Mouse (Mus musculus): ENCODE data around the gene 4930402F06Rik. TPM values are rescaled to one million over a fixed set of nuclear protein-coding genes. Genes with fewer than 3 reads are reported as not detected.

4930402F06Rik gene
- polyA plus RNA-seq, 1 experiment from 2014 or later, result not detected

DNA sequence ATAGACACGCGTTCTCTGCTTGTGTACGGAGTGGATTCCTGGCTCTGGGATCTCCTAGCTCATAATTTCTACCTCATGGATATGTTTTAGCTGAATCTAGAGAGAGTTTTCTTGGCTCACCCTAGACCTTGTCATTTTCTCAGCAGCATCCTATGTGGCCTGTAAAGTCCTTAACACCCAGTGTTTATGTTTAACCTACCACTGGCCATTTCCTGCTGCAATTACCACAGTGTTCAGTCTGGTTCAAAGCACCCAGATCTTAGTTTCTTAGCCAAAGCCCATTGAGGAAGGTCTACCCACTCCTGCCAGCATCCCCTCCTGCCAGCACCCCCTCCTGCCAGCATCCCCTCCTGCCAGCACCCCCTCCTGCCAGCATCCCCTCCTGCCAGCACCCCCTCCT, 15.8 kb upstream of the 4930402F06Rik start:
- H3K4me3 ChIP-seq (ENCODE audit: low read depth, low read length), result no peak overlapping the region
- no peak overlapping the region for H3K4me2 ChIP-seq (ENCODE audit: low read depth, low read length)
- no peaks in the 10 kb centered on the region for H3K9me3 ChIP-seq (ENCODE audit: low read length)
- no peaks in the 10 kb centered on the region for H3K27me3 ChIP-seq (ENCODE audit: insufficient read depth, low read length)
- H3K27ac ChIP-seq (ENCODE audit: low read depth), result no peak overlapping the region
- H3K4me1 ChIP-seq (ENCODE audit: insufficient read depth), result peaks cover 4% of the 10 kb centered on the region; the same call in 1 of the 2 replicates
- ATAC-seq (no peak), DNase-seq (no peak)
- TF ChIP-seq CTCF (IDR thresholded peaks at IDR 0.05; ENCODE audit: low read depth) (no peak), EP300 (IDR thresholded peaks at IDR 0.05; ENCODE audit: low read depth) (no peak)
- peaks cover 14% of the 10 kb centered on the region; the same call in 1 of the 2 replicates for H3K36me3 ChIP-seq (replicated peaks; ENCODE audit: insufficient read depth, low read length)
- H3K9ac ChIP-seq (replicated peaks), result no peak overlapping the region
- WGBS (ENCODE audit: insufficient replicate concordance), result 82% methylated on average over 3 of the region's 3 CpGs

DNA sequence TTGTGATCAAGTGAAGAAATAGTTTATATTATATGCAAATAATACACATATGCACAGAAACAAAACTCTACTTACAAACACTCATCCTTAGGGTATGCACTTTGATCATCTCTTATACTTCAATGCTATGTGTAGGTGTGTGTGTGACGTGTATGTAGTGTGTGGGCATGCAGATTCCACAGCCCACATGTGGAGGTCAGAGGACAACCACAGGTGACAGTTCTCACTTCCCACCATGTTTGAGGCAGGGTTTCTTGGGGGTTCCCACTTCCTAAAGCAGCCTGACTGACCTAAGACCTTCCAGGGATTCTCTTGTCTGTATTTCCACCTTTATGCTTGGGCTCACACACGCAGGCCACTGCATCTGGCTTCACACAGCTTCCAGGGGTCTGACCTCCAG, 15.3 kb upstream of the 4930402F06Rik start:
- peaks cover 4% of the 10 kb centered on the region; the same call in 1 of the 2 replicates for H3K4me1 ChIP-seq (ENCODE audit: insufficient read depth)
- 73% methylated on average over 2 of the region's 2 CpGs for WGBS (ENCODE audit: insufficient replicate concordance)
- DNase-seq, result no peak
- H3K4me3 ChIP-seq (ENCODE audit: low read depth, low read length), result no peak overlapping the region
- no peaks in the 10 kb centered on the region for H3K27me3 ChIP-seq (ENCODE audit: insufficient read depth, low read length)
- H3K27ac ChIP-seq (ENCODE audit: low read depth), result no peak overlapping the region
- no peak overlapping the region for H3K9ac ChIP-seq (replicated peaks)
- no peak for ATAC-seq
- no peaks in the 10 kb centered on the region for H3K9me3 ChIP-seq (ENCODE audit: low read length)
- no peak overlapping the region for H3K4me2 ChIP-seq (ENCODE audit: low read depth, low read length)
- no peak for TF ChIP-seq CTCF (IDR thresholded peaks at IDR 0.05; ENCODE audit: low read depth)
- TF ChIP-seq EP300 (IDR thresholded peaks at IDR 0.05; ENCODE audit: low read depth), result no peak
- H3K36me3 ChIP-seq (replicated peaks; ENCODE audit: insufficient read depth, low read length), result peaks cover 14% of the 10 kb centered on the region; the same call in 1 of the 2 replicates

DNA sequence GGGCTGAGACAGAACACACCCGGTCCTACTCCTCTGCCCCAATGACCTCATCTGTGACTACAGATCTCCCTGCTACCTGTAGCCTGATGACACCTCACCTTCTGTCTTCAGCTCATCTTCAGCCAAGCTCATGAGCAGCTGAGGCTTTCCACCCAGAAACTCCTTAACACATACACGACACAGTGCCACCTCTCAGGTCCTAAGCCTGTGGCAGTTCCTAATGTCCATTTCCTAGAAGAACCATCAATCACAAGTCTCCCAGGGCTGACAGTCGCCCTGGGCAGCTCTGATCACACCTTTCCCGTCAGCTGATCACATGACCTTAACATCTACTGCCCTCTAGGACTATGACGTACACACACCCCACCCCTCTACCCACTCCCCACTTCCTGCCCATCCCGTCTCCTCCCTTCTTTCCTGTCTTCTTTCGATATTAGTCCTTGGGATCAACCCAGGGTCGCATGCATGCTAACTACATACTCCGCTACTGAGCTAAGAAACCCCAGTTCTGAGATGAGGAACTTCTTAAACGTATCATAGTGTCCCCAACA, 14.7 kb upstream of the 4930402F06Rik start:
- H3K4me1 ChIP-seq (ENCODE audit: insufficient read depth), result no peaks in the 10 kb centered on the region; the same call in 1 of the 2 replicates
- ATAC-seq, result no peak

DNA sequence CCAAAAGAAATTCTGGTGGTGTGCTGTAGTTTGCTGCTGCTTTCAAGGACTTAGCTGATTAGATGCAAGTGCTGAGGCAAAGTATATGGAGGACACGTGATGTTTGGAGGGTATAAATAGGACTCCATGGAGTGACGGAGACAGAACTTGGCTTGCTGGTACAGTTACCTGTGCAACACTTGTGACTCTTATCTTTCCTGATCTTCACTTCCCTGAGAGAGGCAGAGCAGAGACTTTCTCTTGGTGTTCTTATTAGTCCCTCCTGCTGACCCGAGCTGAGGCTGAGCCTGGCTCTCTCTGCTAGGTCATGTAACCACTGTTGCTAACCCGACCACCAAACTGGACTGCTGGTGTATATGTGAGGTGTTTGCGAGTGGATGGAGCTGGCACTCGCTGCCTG, 12.5 kb upstream of the 4930402F06Rik start:
- DNase-seq (no peak), ATAC-seq (no peak)
- Histone ChIP-seq H3K27me3 (ENCODE audit: insufficient read depth, low read length) (no peaks in the 10 kb centered on the region), H3K4me1 (ENCODE audit: insufficient read depth) (no peaks in the 10 kb centered on the region), H3K36me3 (replicated peaks; ENCODE audit: insufficient read depth, low read length) (peaks cover 21% of the 10 kb centered on the region; the same call in 1 of the 2 replicates), H3K9ac (replicated peaks) (no peak overlapping the region), H3K4me3 (ENCODE audit: low read depth, low read length) (no peak overlapping the region), H3K9me3 (ENCODE audit: low read length) (no peaks in the 10 kb centered on the region), H3K27ac (ENCODE audit: low read depth) (no peak overlapping the region), H3K4me2 (ENCODE audit: low read depth, low read length) (no peak overlapping the region)
- WGBS (ENCODE audit: insufficient replicate concordance), result 89% methylated on average over 6 of the region's 6 CpGs
- TF ChIP-seq CTCF (IDR thresholded peaks at IDR 0.05; ENCODE audit: low read depth) (no peak), EP300 (IDR thresholded peaks at IDR 0.05; ENCODE audit: low read depth) (no peak)

More for the DNA sequence above, 14.7 kb upstream of the 4930402F06Rik start:
- TF ChIP-seq EP300 (IDR thresholded peaks at IDR 0.05; ENCODE audit: low read depth), result no peak
- no peak for TF ChIP-seq CTCF (IDR thresholded peaks at IDR 0.05; ENCODE audit: low read depth)
- no peak overlapping the region for H3K27ac ChIP-seq (ENCODE audit: low read depth)
- no peaks in the 10 kb centered on the region for H3K9me3 ChIP-seq (ENCODE audit: low read length)
- no peak overlapping the region for H3K4me2 ChIP-seq (ENCODE audit: low read depth, low read length)
- no peak overlapping the region for H3K4me3 ChIP-seq (ENCODE audit: low read depth, low read length)
- WGBS (ENCODE audit: insufficient replicate concordance), result 70% methylated on average over 10 of the region's 10 CpGs
- no peak for DNase-seq
- H3K9ac ChIP-seq (replicated peaks), result no peak overlapping the region
- H3K36me3 ChIP-seq (replicated peaks; ENCODE audit: insufficient read depth, low read length), result peaks cover 15% of the 10 kb centered on the region; the same call in 1 of the 2 replicates
- no peaks in the 10 kb centered on the region for H3K27me3 ChIP-seq (ENCODE audit: insufficient read depth, low read length)

DNA sequence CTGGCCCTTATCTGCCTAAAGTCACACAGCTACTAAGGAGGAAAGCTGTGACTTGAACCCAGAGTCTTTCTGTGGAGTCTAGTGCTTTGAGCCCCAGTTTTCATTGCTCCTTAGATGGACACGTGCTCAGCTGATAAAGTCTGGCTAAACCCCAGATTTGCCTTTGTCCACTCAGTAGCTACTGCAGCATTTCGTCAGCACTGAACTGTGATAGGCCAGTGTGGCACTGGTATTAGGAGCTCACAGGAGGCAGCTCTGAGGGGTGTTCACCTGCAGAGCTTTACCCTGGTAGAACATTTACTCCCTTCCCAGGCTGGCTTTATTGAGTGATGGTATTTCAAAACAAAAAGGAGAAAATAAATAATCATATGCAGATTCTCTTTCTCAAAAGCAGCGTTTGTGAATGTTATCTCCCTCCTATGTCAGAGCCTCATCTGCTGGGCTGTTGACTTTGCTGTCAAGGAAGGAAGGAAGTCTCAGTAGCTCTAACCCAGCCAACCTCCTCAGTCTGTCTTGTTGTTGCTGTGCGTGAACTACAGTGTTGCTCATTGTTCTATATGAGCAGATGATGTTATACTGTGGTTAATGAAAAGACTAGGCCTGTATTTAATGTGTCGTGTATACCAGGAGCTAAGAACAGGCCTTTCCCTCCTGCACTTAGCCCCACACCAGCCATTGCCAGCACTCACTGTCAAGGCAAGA, 11.6 kb upstream of the 4930402F06Rik start:
- H3K27ac ChIP-seq (ENCODE audit: low read depth), result no peak overlapping the region
- H3K36me3 ChIP-seq (replicated peaks; ENCODE audit: insufficient read depth, low read length), result peaks cover 21% of the 10 kb centered on the region; the same call in 1 of the 2 replicates
- TF ChIP-seq EP300 (IDR thresholded peaks at IDR 0.05; ENCODE audit: low read depth) (no peak), CTCF (IDR thresholded peaks at IDR 0.05; ENCODE audit: low read depth) (no peak)
- no peak overlapping the region for H3K4me3 ChIP-seq (ENCODE audit: low read depth, low read length)
- DNase-seq (no peak), ATAC-seq (peak; percentile 71)
- no peaks in the 10 kb centered on the region for H3K9me3 ChIP-seq (ENCODE audit: low read length)
- H3K4me2 ChIP-seq (ENCODE audit: low read depth, low read length), result no peak overlapping the region
- H3K27me3 ChIP-seq (ENCODE audit: insufficient read depth, low read length), result no peaks in the 10 kb centered on the region
- no peak overlapping the region for H3K9ac ChIP-seq (replicated peaks)
- H3K4me1 ChIP-seq (ENCODE audit: insufficient read depth), result no peaks in the 10 kb centered on the region
- WGBS (ENCODE audit: insufficient replicate concordance), result 65% methylated on average over 5 of the region's 5 CpGs

DNA sequence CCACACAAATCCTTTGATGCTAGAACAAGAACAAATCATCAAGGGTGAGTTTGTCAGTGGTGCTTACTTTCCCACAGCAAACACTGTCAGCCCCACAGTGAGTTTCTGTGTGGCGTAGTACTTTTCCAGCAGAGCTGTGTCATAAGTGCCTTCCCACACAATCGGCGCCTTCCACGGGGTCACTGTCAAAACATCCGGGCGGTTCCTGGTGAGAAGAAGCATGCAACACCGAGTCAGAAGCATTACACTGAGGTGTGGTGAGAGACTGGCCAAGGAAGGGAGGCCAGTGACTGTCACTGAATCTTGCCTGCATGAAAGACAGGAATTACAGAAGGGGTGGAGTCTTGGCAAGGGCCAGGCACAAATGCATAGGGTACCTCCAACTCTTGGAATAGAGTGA, 10.9 kb upstream of the 4930402F06Rik start:
- 81% methylated on average over 7 of the region's 7 CpGs for WGBS (ENCODE audit: insufficient replicate concordance)
- Histone ChIP-seq H3K4me2 (ENCODE audit: low read depth, low read length) (no peak overlapping the region), H3K4me1 (ENCODE audit: insufficient read depth) (no peaks in the 10 kb centered on the region), H3K27me3 (ENCODE audit: insufficient read depth, low read length) (no peaks in the 10 kb centered on the region), H3K27ac (ENCODE audit: low read depth) (no peak overlapping the region), H3K9me3 (ENCODE audit: low read length) (no peaks in the 10 kb centered on the region), H3K4me3 (ENCODE audit: low read depth, low read length) (no peak overlapping the region), H3K36me3 (replicated peaks; ENCODE audit: insufficient read depth, low read length) (peaks cover 21% of the 10 kb centered on the region; the same call in 1 of the 2 replicates), H3K9ac (replicated peaks) (no peak overlapping the region)
- ATAC-seq, result no peak
- no peak for DNase-seq
- TF ChIP-seq CTCF (IDR thresholded peaks at IDR 0.05; ENCODE audit: low read depth) (no peak), EP300 (IDR thresholded peaks at IDR 0.05; ENCODE audit: low read depth) (no peak)
